Mouse (Mus musculus) left cerebral cortex, adult 8-10 months (tissue): ENCODE results near the gene Stim1. TPM values are rescaled to one million over a fixed set of nuclear protein-coding genes. Genes with fewer than 3 reads are reported as not detected.
"Not testable (repeated sequence)": the region's sequence is repeated elsewhere in the genome, so short reads cannot be mapped to it uniquely, and the experiment has no call there.

Source experiments
- DNase-seq, 2 experiments: peaks; one replicate each; pipeline ENCODE4 v3.0.0; 2022; ENCODE audit warnings: low spot score in 2 of 2
- total RNA-seq, 4 experiments: library from RNA; stranded (reverse); gene quantifications; 2 replicates each; pipeline ENCODE4 v1.2.4; 2022

Stim1 gene
- total RNA-seq, 4 experiments from 2014 or later = 87.0 to 97.5 (median 94.7) TPM

- DNase-seq = no peak
Observed at GRCm38 (mm10) chr7:102249531-102249895, 18.1 kb upstream of the Stim1 start.

- peak in 1 of 2 experiments; percentile 45 for DNase-seq
Observed at GRCm38 (mm10) chr7:102249896-102250630, 17.5 kb upstream of the Stim1 start.

- peak; percentile 85 for DNase-seq
Observed at GRCm38 (mm10) chr7:102250631-102251214, 16.9 kb upstream of the Stim1 start.

GRCm38 (mm10) chr7:102253631-102254030, 14.0 kb upstream of the Stim1 start:
- DNase-seq = no peak

GRCm38 (mm10) chr7:102255954-102256353, 11.7 kb upstream of the Stim1 start, which contains the start of gene Rhog:
Rhog (minus strand) TSS chr7:102256054.
- DNase-seq = no peak

- DNase-seq = no peak
Observed at GRCm38 (mm10) chr7:102256636-102257035, 11.0 kb upstream of the Stim1 start.

GRCm38 (mm10) chr7:102258189-102258588, 9.4 kb upstream of the Stim1 start:
- DNase-seq = peak; percentile 64 to 80

GRCm38 (mm10) chr7:102258753-102259152, 8.9 kb upstream of the Stim1 start:
- DNase-seq = no peak

GRCm38 (mm10) chr7:102259716-102260479, 7.7 kb upstream of the Stim1 start:
- no peak for DNase-seq

- DNase-seq = no peak
Observed at GRCm38 (mm10) chr7:102260518-102260917, 7.1 kb upstream of the Stim1 start.

- no peak for DNase-seq
Observed at GRCm38 (mm10) chr7:102263020-102263419, 4.6 kb upstream of the Stim1 start.

- DNase-seq = not testable (repeated sequence)
Observed at GRCm38 (mm10) chr7:102266021-102266400, 1.6 kb upstream of the Stim1 start.

GRCm38 (mm10) chr7:102266401-102267042, 1.1 kb upstream of the Stim1 start:
- no peak for DNase-seq

GRCm38 (mm10) chr7:102267113-102267579, 460 bp upstream of the Stim1 start:
- peak; percentile 88 to 95 for DNase-seq

GRCm38 (mm10) chr7:102268395-102268748, 766 bp downstream of the Stim1 start:
- DNase-seq = no peak

GRCm38 (mm10) chr7:102272422-102272948, 4.9 kb downstream of the Stim1 start:
- DNase-seq = no peak

GRCm38 (mm10) chr7:102281403-102281802, 13.8 kb downstream of the Stim1 start:
- no peak for DNase-seq

GRCm38 (mm10) chr7:102282261-102282660, 14.7 kb downstream of the Stim1 start:
- DNase-seq = no peak

GRCm38 (mm10) chr7:102289466-102289865, 21.9 kb downstream of the Stim1 start:
- DNase-seq = no peak

- no peak for DNase-seq
Observed at GRCm38 (mm10) chr7:102292228-102292627, 24.6 kb downstream of the Stim1 start.

- DNase-seq = no peak
Observed at GRCm38 (mm10) chr7:102293234-102293633, 25.6 kb downstream of the Stim1 start.
